Mouse (Mus musculus): ENCODE results near the gene Fbrs. TPM values are rescaled to one million over a fixed set of nuclear protein-coding genes. Genes with fewer than 3 reads are reported as not detected.
A peak's percentile ranks its signal among the peaks of the same experiment; 100 is the strongest.

Gene Fbrs
- polyA plus RNA-seq, 1 experiment from 2014 or later = 8.7 TPM

DNA sequence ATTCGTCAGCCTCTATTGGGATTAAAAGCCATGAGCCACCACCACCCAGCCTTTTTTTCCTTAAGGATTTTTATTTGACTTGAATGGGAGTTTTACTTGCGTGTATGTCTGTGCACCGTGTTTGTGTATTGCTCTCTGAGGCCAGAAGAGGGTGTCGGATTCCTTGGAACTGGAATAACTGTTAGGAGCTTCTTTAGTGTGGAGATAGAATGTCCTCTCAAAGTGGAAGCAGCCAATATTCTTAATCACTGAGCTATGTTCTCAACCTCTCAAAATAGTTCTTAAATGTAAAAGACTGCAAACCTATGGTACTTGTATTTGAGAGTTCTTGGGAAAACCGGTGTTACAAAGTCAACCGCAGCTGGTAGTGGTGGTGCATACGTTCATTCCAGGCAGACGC, 32.2 kb downstream of the Fbrs start:
- peak overlapping the region; percentile 90; the same call in 1 of the 2 replicates for H3K9ac ChIP-seq (ENCODE audit: low read length)
- DNase-seq (ENCODE audit: low spot score) = no peak

DNA sequence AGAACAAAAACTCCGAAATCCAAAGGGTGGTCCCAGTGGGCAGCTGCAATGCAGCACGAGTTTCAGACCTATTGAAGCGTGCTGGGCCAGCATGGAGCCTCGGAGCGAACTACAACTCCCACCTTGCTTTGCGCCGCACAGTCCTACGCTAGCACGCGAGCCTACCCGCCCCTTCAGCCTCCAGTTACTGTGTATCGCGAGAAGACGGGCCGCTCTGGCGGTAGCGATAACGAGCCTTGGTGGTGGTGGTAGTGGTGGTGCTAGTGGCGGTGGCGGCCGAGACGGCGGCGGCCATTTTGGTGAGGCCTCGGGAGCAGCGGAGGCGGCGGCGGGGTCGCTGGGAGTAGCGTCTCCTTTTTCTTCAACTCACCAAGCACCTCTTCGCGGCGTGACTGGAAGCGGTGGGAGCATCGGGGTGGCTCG, 32.8 kb downstream of the Fbrs start, which contains the start of gene Srcap:
TSS of gene Srcap (plus strand) at position 176 of the 423 bp plus-strand sequence.
- no peaks in the 10 kb centered on the region for H3K27me3 ChIP-seq (ENCODE audit: control insufficient read depth, insufficient read depth, low read length)
- peak; percentile 96 for ATAC-seq (ENCODE audit: low FRiP score, low TSS enrichment)

More for the DNA sequence above, 32.2 kb downstream of the Fbrs start:
- Histone ChIP-seq H3K27ac (replicated peaks) (peak overlapping the region; percentile 98; the same call in 1 of the 2 replicates), H3K4me3 (ENCODE audit: low read depth, low read length) (peak overlapping the region; percentile 72), H3K4me2 (replicated peaks; ENCODE audit: low read depth) (peak overlapping the region; percentile 64), H3K36me3 (ENCODE audit: control insufficient read depth, insufficient read depth, low read length) (peaks cover 4% of the 10 kb centered on the region; the same call in 1 of the 2 replicates), H3K9me3 (ENCODE audit: control insufficient read depth, low read length) (no peaks in the 10 kb centered on the region), H3K4me1 (replicated peaks; ENCODE audit: control insufficient read depth, insufficient read depth) (no peaks in the 10 kb centered on the region), H3K27me3 (ENCODE audit: control insufficient read depth, insufficient read depth, low read length) (no peaks in the 10 kb centered on the region)
- TF ChIP-seq EP300 (optimal IDR thresholded peaks at IDR 0.05) = no peak
- TF ChIP-seq CTCF (IDR thresholded peaks at IDR 0.05; ENCODE audit: low read depth) = peak; percentile 54
- 25% methylated on average over 8 of the region's 8 CpGs for WGBS
- no peak for ATAC-seq (ENCODE audit: low FRiP score, low TSS enrichment)

DNA sequence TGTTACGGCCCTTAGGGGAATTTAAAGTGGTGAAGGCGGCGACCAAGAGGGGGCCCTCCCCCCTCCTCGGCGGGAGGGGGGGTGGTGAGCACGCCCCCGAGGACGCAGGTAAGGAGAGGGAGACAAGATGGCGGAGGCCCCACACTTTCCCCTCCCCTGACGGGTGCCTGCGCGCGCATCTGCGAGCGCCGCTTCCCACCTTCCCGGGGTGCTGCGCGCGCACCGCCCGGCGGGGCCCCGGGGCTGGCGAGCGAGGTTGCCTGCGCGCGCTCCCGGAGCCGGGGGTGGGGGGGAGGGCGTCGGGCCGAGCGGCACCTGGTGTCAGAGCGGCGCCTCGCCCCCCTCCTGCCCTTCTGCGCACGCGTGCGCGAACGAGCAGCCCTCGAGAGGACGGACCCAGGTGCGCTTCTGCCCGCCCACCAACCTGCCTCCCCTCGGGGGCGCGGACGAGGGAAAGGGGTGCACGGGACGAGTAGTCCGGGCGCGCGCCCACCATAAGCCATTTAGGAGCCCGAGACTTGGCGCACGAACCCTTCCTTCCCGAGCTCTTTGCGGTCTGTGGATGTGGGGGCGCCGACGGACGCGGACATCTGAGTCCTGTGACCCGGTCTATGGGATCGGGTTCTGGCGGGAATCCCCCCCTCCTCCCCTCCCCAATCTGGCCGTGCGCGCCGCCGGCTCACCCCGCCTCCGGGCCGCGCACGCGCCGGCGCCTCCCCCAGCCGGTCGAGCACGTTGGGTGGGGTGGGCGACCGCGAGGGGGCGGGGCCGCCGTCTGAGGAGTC, 33.4 kb downstream of the Fbrs start:
- DNase-seq (ENCODE audit: low spot score) (peak; percentile 96), ATAC-seq (ENCODE audit: low FRiP score, low TSS enrichment) (peak; percentile 85)
- H3K27me3 ChIP-seq (ENCODE audit: control insufficient read depth, insufficient read depth, low read length) = no peaks in the 10 kb centered on the region
- peak overlapping the region; percentile 72 for H3K4me3 ChIP-seq (ENCODE audit: low read depth, low read length)
- H3K27ac ChIP-seq (replicated peaks) = peak overlapping the region; percentile 98
- H3K9ac ChIP-seq (ENCODE audit: low read length) = peak overlapping the region; percentile 90
- no peaks in the 10 kb centered on the region for H3K9me3 ChIP-seq (ENCODE audit: control insufficient read depth, low read length)
- TF ChIP-seq EP300 (optimal IDR thresholded peaks at IDR 0.05) (peak; percentile 91), CTCF (IDR thresholded peaks at IDR 0.05; ENCODE audit: low read depth) (no peak; the same call in none of the 2 replicates)
- no peaks in the 10 kb centered on the region for H3K4me1 ChIP-seq (replicated peaks; ENCODE audit: control insufficient read depth, insufficient read depth)
- under 1% methylated on average over 44 of the region's 93 CpGs for WGBS
- peak overlapping the region; percentile 64 for H3K4me2 ChIP-seq (replicated peaks; ENCODE audit: low read depth)
- peaks cover 4% of the 10 kb centered on the region; the same call in 1 of the 2 replicates for H3K36me3 ChIP-seq (ENCODE audit: control insufficient read depth, insufficient read depth, low read length)

More for the DNA sequence above, 32.8 kb downstream of the Fbrs start, which contains the start of gene Srcap:
- peak; percentile 97 for DNase-seq (ENCODE audit: low spot score)
- peaks cover 4% of the 10 kb centered on the region; the same call in 1 of the 2 replicates for H3K36me3 ChIP-seq (ENCODE audit: control insufficient read depth, insufficient read depth, low read length)
- no peaks in the 10 kb centered on the region for H3K9me3 ChIP-seq (ENCODE audit: control insufficient read depth, low read length)
- TF ChIP-seq EP300 (optimal IDR thresholded peaks at IDR 0.05) (peak; percentile 99), CTCF (IDR thresholded peaks at IDR 0.05; ENCODE audit: low read depth) (peak; percentile 5; the same call in 1 of the 2 replicates)
- H3K9ac ChIP-seq (ENCODE audit: low read length) = peak within 1 kb of the TSS; percentile 90
- H3K27ac ChIP-seq (replicated peaks) = peak within 1 kb of the TSS; percentile 98
- H3K4me3 ChIP-seq (ENCODE audit: low read depth, low read length) = peak within 1 kb of the TSS; percentile 72
- H3K4me2 ChIP-seq (replicated peaks; ENCODE audit: low read depth) = peak within 1 kb of the TSS; percentile 64
- no peaks in the 10 kb centered on the region for H3K4me1 ChIP-seq (replicated peaks; ENCODE audit: control insufficient read depth, insufficient read depth)
- 1% methylated on average over 31 of the region's 37 CpGs for WGBS

DNA sequence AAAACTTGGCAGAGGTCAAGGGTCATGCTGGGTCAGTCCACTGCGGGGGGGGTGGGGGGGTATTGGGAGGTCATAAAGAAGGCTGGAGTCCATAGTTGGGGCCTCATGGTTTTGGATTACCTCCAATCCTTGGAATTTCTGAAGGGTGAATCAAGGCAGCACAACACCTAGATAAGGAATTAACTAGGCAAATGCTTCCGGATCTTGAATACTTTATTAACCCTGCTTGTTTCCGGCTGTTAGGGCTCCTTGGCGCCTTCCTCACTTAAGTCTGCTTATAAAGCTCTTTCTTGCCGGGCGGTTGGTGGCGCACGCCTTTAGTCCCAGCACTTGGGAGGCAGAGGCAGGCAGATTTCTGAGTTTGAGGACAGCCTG, 34.0 kb downstream of the Fbrs start:
- Histone ChIP-seq H3K4me2 (replicated peaks; ENCODE audit: low read depth) (peak overlapping the region; percentile 64), H3K9ac (ENCODE audit: low read length) (peak overlapping the region; percentile 90; the same call in 1 of the 2 replicates), H3K9me3 (ENCODE audit: control insufficient read depth, low read length) (no peaks in the 10 kb centered on the region), H3K36me3 (ENCODE audit: control insufficient read depth, insufficient read depth, low read length) (peaks cover 6% of the 10 kb centered on the region; the same call in 1 of the 2 replicates), H3K4me3 (ENCODE audit: low read depth, low read length) (peak overlapping the region; percentile 72), H3K27ac (replicated peaks) (peak overlapping the region; percentile 98), H3K27me3 (ENCODE audit: control insufficient read depth, insufficient read depth, low read length) (no peaks in the 10 kb centered on the region), H3K4me1 (replicated peaks; ENCODE audit: control insufficient read depth, insufficient read depth) (no peaks in the 10 kb centered on the region)
- TF ChIP-seq EP300 (optimal IDR thresholded peaks at IDR 0.05) = peak; percentile 9
- no peak for TF ChIP-seq CTCF (IDR thresholded peaks at IDR 0.05; ENCODE audit: low read depth)
- WGBS = 19% methylated on average over 8 of the region's 8 CpGs
- DNase-seq (ENCODE audit: low spot score) = no peak
- peak; percentile 21; the same call in 1 of the 2 replicates for ATAC-seq (ENCODE audit: low FRiP score, low TSS enrichment)

DNA sequence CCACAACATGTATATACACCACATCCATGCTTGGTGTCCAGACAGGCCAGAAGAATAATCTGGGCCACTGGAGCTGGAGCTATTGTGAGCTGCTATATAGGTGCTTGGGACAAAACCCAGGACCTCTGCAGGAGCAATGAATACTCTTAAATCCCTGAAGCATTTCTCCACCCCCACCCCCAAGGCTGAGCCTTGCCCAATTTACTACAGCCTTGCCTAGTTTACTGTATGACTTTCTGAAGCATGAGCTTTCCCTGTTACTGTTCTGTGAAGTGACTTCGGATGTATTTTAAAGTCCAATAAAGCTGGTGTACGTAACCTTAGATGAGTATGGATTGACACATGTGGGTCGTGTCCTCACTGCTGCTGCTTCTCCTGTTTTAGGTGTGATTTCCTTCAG, 34.8 kb downstream of the Fbrs start:
- H3K27me3 ChIP-seq (ENCODE audit: control insufficient read depth, insufficient read depth, low read length) = no peaks in the 10 kb centered on the region
- peak overlapping the region; percentile 64 for H3K4me2 ChIP-seq (replicated peaks; ENCODE audit: low read depth)
- no peaks in the 10 kb centered on the region for H3K9me3 ChIP-seq (ENCODE audit: control insufficient read depth, low read length)
- H3K27ac ChIP-seq (replicated peaks) = peak overlapping the region; percentile 98
- 62% methylated on average over 3 of the region's 3 CpGs for WGBS
- H3K36me3 ChIP-seq (ENCODE audit: control insufficient read depth, insufficient read depth, low read length) = peaks cover 7% of the 10 kb centered on the region; the same call in 1 of the 2 replicates
- no peaks in the 10 kb centered on the region for H3K4me1 ChIP-seq (replicated peaks; ENCODE audit: control insufficient read depth, insufficient read depth)
- DNase-seq (ENCODE audit: low spot score) (no peak), ATAC-seq (ENCODE audit: low FRiP score, low TSS enrichment) (no peak)
- H3K4me3 ChIP-seq (ENCODE audit: low read depth, low read length) = peak overlapping the region; percentile 72; the same call in 1 of the 2 replicates
- no peak overlapping the region for H3K9ac ChIP-seq (ENCODE audit: low read length)
- TF ChIP-seq CTCF (IDR thresholded peaks at IDR 0.05; ENCODE audit: low read depth) (no peak), EP300 (optimal IDR thresholded peaks at IDR 0.05) (no peak)

Measured in stomach, postnatal 0 days (tissue).